ENCODE assay signal across 8 mouse cellular contexts in the genomic region with DNA sequence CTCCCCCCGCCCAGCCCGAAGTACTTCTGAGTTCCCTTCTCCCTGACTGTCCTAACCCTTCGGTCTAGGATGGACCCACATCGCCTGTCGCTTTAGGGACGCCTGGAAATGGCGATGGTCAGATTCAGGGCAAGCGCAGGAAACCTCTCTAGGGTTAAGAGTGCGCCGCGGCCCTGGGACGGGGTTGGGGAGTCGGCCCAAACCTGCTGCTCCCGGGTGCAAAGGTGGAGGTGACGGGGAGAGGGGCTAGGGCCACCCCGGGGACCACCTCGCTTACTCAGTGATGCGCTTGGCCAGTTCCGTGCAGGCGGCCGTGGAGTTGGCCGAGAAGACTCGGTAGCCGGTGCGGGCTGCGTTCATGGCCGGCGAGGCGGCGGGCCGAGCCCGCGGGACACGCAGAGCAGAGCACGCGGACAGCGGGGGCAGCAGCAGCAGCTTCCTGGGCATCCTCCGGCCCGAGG. TPM values are rescaled to one million over a fixed set of nuclear protein-coding genes. Genes with fewer than 3 reads are reported as not detected.
DNase-seq lines count a peak whose midpoint lies in the region; ATAC-seq and TF ChIP-seq lines count a peak whose summit lies in the region.

No protein-coding gene starts in this region.

- H3K4me2 ChIP-seq in lung, embryonic 14.5 days: peak overlapping the region; percentile 59
- peak overlapping the region; percentile 63 for H3K4me2 ChIP-seq in forebrain, embryonic 16.5 days (ENCODE audit: low read length)
- H3K4me2 ChIP-seq in liver, postnatal 0 days (ENCODE audit: low read depth, low read length): peak overlapping the region; percentile 95

- peak overlapping the region; percentile 98 for H3K4me3 ChIP-seq in lung, embryonic 14.5 days (ENCODE audit: low read depth, low read length)
- peak overlapping the region; percentile 75 for H3K4me3 ChIP-seq in bone marrow, adult 2 months (replicated peaks; ENCODE audit: control insufficient read depth, low read depth, low read length)
- peak overlapping the region; percentile 99 for H3K4me3 ChIP-seq in forebrain, embryonic 16.5 days (replicated peaks; ENCODE audit: low read length)
- peak overlapping the region; percentile 83 for H3K4me3 ChIP-seq in liver, postnatal 0 days (ENCODE audit: low read depth, low read length)

- TF ChIP-seq CTCF in lung, embryonic 14.5 days (IDR thresholded peaks at IDR 0.05; ENCODE audit: low read depth): no peak
- TF ChIP-seq CTCF in bone marrow, adult 2 months (IDR thresholded peaks at IDR 0.05; ENCODE audit: control insufficient read depth, insufficient read depth, low read length): no peak
- no peak for TF ChIP-seq CTCF in liver, postnatal 0 days (IDR thresholded peaks at IDR 0.05; ENCODE audit: low read depth)

- peaks cover 6% of the 10 kb centered on the region for H3K4me1 ChIP-seq in lung, embryonic 14.5 days (ENCODE audit: insufficient read depth)
- no peaks in the 10 kb centered on the region; the same call in 1 of the 2 replicates for H3K4me1 ChIP-seq in bone marrow, adult 2 months (ENCODE audit: control insufficient read depth, insufficient read depth, low read length)
- H3K4me1 ChIP-seq in forebrain, embryonic 16.5 days (replicated peaks; ENCODE audit: control insufficient read depth, insufficient read depth, low read length): peaks cover 15% of the 10 kb centered on the region
- H3K4me1 ChIP-seq in liver, postnatal 0 days (ENCODE audit: insufficient read depth): peaks cover 16% of the 10 kb centered on the region

- no peak for TF ChIP-seq EP300 in liver, postnatal 0 days (IDR thresholded peaks at IDR 0.05; ENCODE audit: low read depth)

- H3K9me3 ChIP-seq in lung, embryonic 14.5 days (ENCODE audit: low read depth, low read length): no peaks in the 10 kb centered on the region
- H3K9me3 ChIP-seq in forebrain, embryonic 16.5 days (ENCODE audit: control insufficient read depth, low read length): no peaks in the 10 kb centered on the region
- no peaks in the 10 kb centered on the region for H3K9me3 ChIP-seq in liver, postnatal 0 days (ENCODE audit: low read length)

- no peak for DNase-seq in lung, embryonic 14.5 days
- no peak for DNase-seq in lung, postnatal 25 days (ENCODE audit: low spot score)
- DNase-seq in liver, postnatal 0 days: peak; percentile 59
- no peak for DNase-seq in yolk sac, embryonic 10.5 days (ENCODE audit: low spot score)
- DNase-seq in gastrocnemius, postnatal 4 days (ENCODE audit: low spot score in 2 of 2): no peak
- no peak for DNase-seq in frontal cortex, adult 2 months (ENCODE audit: extremely low spot score in 1 of 2, low spot score in 1 of 2)

- ATAC-seq in lung, embryonic 14.5 days (ENCODE audit: insufficient read depth): no peak; the same call in none of the 2 replicates
- peak; percentile 54 for ATAC-seq in forebrain, embryonic 16.5 days
- peak; percentile 44 for ATAC-seq in liver, postnatal 0 days

- no peaks in the 10 kb centered on the region for H3K27me3 ChIP-seq in lung, embryonic 14.5 days (ENCODE audit: insufficient read depth, low read length)
- no peaks in the 10 kb centered on the region for H3K27me3 ChIP-seq in forebrain, embryonic 16.5 days (replicated peaks; ENCODE audit: control insufficient read depth, insufficient read depth, low read length)
- H3K27me3 ChIP-seq in liver, postnatal 0 days (ENCODE audit: insufficient read depth, low read length): no peaks in the 10 kb centered on the region

- no peak for TF ChIP-seq POLR2A in bone marrow, adult 2 months (IDR thresholded peaks at IDR 0.05; ENCODE audit: borderline replicate concordance, control insufficient read depth, low read depth, low read length)

- peak overlapping the region; percentile 90 for H3K9ac ChIP-seq in lung, embryonic 14.5 days
- peak overlapping the region; percentile 97 for H3K9ac ChIP-seq in forebrain, embryonic 16.5 days (replicated peaks; ENCODE audit: low read depth, low read length)
- peak overlapping the region; percentile 86 for H3K9ac ChIP-seq in liver, postnatal 0 days (replicated peaks)

- peaks cover 35% of the 10 kb centered on the region for H3K36me3 ChIP-seq in lung, embryonic 14.5 days (ENCODE audit: insufficient read depth)
- H3K36me3 ChIP-seq in forebrain, embryonic 16.5 days (ENCODE audit: control insufficient read depth, insufficient read depth): peaks cover 8% of the 10 kb centered on the region; the same call in 1 of the 2 replicates
- H3K36me3 ChIP-seq in liver, postnatal 0 days (replicated peaks; ENCODE audit: insufficient read depth, low read length): peaks cover 16% of the 10 kb centered on the region

- H3K27ac ChIP-seq in lung, embryonic 14.5 days (ENCODE audit: low read depth): peak overlapping the region; percentile 95
- H3K27ac ChIP-seq in bone marrow, adult 2 months (ENCODE audit: control insufficient read depth, insufficient read depth, low read depth, low read length, poor library complexity): peak overlapping the region; percentile 60
- H3K27ac ChIP-seq in forebrain, embryonic 16.5 days (ENCODE audit: low read length): peak overlapping the region; percentile 77
- H3K27ac ChIP-seq in liver, postnatal 0 days (ENCODE audit: low read depth): peak overlapping the region; percentile 88

- under 1% methylated on average over 39 of the region's 39 CpGs for WGBS in lung, embryonic 14.5 days
- under 1% methylated on average over 39 of the region's 39 CpGs for WGBS in bone marrow, adult 2 months
- 0% methylated on average over 37 of the region's 39 CpGs for WGBS in forebrain, embryonic 16.5 days
- WGBS in liver, postnatal 0 days (ENCODE audit: insufficient replicate concordance): 5% methylated on average over 35 of the region's 39 CpGs

RNA-seq across cellular contexts. Expression of a gene that starts 4.2 kb away (rescaled TPM):
- polyA plus RNA-seq in lung, embryonic 14.5 days (2014; fragmentation: Nextera tagmentation; extraction: Ambion mirVana): 191 and 206 TPM in 2 replicates
- 20.1 and 41.9 TPM in 2 replicates for polyA plus RNA-seq in bone marrow, adult 2 months (2011; ENCODE audit: insufficient read depth, insufficient read length, low replicate concordance, missing spikeins)
- polyA plus RNA-seq in forebrain, embryonic 16.5 days (2015; fragmentation: Nextera tagmentation; extraction: Ambion mirVana): 200 and 201 TPM in 2 replicates
- polyA plus RNA-seq in liver, postnatal 0 days (2015; fragmentation: Nextera tagmentation; extraction: Ambion mirVana): 64.4 and 67.4 TPM in 2 replicates
- total RNA-seq in gastrocnemius, postnatal 4 days (2021): 10 to 100 TPM; 43.3 to 49.6 TPM
- polyA plus RNA-seq in frontal cortex, adult 2 months (2012; rRNA removed): 114 and 119 TPM in 2 replicates

RNA-seq across cellular contexts. Expression of a gene that starts 23.8 kb away (rescaled TPM):
- polyA plus RNA-seq in lung, embryonic 14.5 days (2014; fragmentation: Nextera tagmentation; extraction: Ambion mirVana): 0.45 TPM in 1 of 2 replicates, not detected in the other
- polyA plus RNA-seq in bone marrow, adult 2 months (2011; ENCODE audit: insufficient read depth, insufficient read length, low replicate concordance, missing spikeins): not detected in 2 replicates
- 0.09 TPM in 1 of 2 replicates, not detected in the other for polyA plus RNA-seq in forebrain, embryonic 16.5 days (2015; fragmentation: Nextera tagmentation; extraction: Ambion mirVana)
- 0.06 TPM in 1 of 2 replicates, not detected in the other for polyA plus RNA-seq in liver, postnatal 0 days (2015; fragmentation: Nextera tagmentation; extraction: Ambion mirVana)
- total RNA-seq in gastrocnemius, postnatal 4 days (2021): under 1 TPM; 0.02 to 0.10 TPM
- polyA plus RNA-seq in frontal cortex, adult 2 months (2012; rRNA removed): 0.04 TPM in 1 of 2 replicates, not detected in the other

RNA-seq across cellular contexts. Expression of a gene that starts 40.9 kb away (rescaled TPM):
- 4.0 and 5.5 TPM in 2 replicates for polyA plus RNA-seq in lung, embryonic 14.5 days (2014; fragmentation: Nextera tagmentation; extraction: Ambion mirVana)
- 31.3 and 31.7 TPM in 2 replicates for polyA plus RNA-seq in bone marrow, adult 2 months (2011; ENCODE audit: insufficient read depth, insufficient read length, low replicate concordance, missing spikeins)
- 2.9 and 3.3 TPM in 2 replicates for polyA plus RNA-seq in forebrain, embryonic 16.5 days (2015; fragmentation: Nextera tagmentation; extraction: Ambion mirVana)
- 15.5 and 17.4 TPM in 2 replicates for polyA plus RNA-seq in liver, postnatal 0 days (2015; fragmentation: Nextera tagmentation; extraction: Ambion mirVana)
- total RNA-seq in gastrocnemius, postnatal 4 days (2021): 1 to 10 TPM; 4.0 TPM
- 13.7 and 17.6 TPM in 2 replicates for polyA plus RNA-seq in frontal cortex, adult 2 months (2012; rRNA removed)

RNA-seq across cellular contexts. Expression of a gene that starts 55.9 kb away (rescaled TPM):
- 64.9 and 66.7 TPM in 2 replicates for polyA plus RNA-seq in lung, embryonic 14.5 days (2014; fragmentation: Nextera tagmentation; extraction: Ambion mirVana)
- polyA plus RNA-seq in bone marrow, adult 2 months (2011; ENCODE audit: insufficient read depth, insufficient read length, low replicate concordance, missing spikeins): 157 and 172 TPM in 2 replicates
- polyA plus RNA-seq in forebrain, embryonic 16.5 days (2015; fragmentation: Nextera tagmentation; extraction: Ambion mirVana): 45.1 and 53.4 TPM in 2 replicates
- polyA plus RNA-seq in liver, postnatal 0 days (2015; fragmentation: Nextera tagmentation; extraction: Ambion mirVana): 29.2 and 29.8 TPM in 2 replicates
- total RNA-seq in gastrocnemius, postnatal 4 days (2021): 10 to 100 TPM; 44.6 to 45.1 TPM
- polyA plus RNA-seq in frontal cortex, adult 2 months (2012; rRNA removed): 58.7 TPM in 2 replicates
